Mouse (Mus musculus): ENCODE measurements at regions not wholly inside any gene's neighbourhood (a gene's known extent, or its start where the extent isn't known, plus 50 kb on each side); places are given as distances from the start of the nearest gene placed in this dataset.

DNA sequence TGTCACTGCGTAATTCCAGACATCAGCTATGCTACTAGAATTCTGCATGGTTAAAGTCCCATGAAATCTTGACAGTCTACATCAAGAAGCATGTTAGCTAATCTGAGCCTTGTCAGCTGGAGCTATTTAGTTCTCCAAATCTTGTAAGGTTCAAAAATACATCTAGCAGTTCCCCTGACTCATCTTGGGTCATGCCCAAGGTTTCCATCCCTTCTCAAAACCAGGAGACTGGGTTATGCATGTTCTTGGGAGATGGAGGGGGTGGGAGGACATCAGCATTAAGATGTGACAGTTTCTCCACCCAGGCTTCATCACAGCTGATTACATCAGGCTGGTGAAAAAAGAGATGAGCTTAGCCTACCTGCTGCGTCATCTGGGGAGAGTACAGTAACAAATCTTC lies 495.3 kb upstream of the 4930452B06Rik start:
- Histone ChIP-seq H3K27me3 (no peaks in the 10 kb centered on the region), H3K9me3 (replicated peaks) (no peaks in the 10 kb centered on the region), H3K4me3 (replicated peaks) (no peak overlapping the region), H3K27ac (replicated peaks) (no peak overlapping the region), H3K36me3 (no peaks in the 10 kb centered on the region), H3K9ac (no peak overlapping the region), H3K4me1 (no peaks in the 10 kb centered on the region), H3K4me2 (replicated peaks) (no peak overlapping the region)
- 90% methylated on average over 2 of the region's 2 CpGs for WGBS
- ATAC-seq (ENCODE audit: insufficient number of reproducible peaks, low FRiP score, low TSS enrichment, low read depth) = no peak

DNA sequence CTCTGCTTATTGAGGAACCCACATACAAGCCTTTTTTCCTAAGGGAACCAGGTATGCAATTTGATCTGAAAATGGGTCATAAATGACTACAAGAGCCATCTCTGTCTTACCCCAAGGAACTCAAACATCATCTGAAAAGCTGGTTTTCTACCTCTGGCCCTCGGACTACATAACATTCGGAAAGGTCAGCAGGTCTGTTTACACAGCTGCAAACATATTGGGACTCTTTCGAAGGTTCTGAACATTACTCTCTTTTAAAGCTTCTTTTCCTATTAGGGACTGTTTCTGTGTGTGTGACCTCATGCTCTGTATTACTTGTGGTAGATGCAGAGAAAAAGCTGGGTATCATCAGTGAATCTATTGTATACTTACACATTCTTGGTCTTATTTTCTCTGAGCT lies 491.9 kb upstream of the 4930452B06Rik start:
- 42% methylated on average over 3 of the region's 3 CpGs for whole genome bisulfite sequencing
- Histone ChIP-seq H3K36me3 (no peaks in the 10 kb centered on the region), H3K4me2 (replicated peaks) (no peak overlapping the region), H3K9me3 (replicated peaks) (no peaks in the 10 kb centered on the region), H3K4me1 (no peaks in the 10 kb centered on the region), H3K9ac (no peak overlapping the region), H3K4me3 (replicated peaks) (no peak overlapping the region), H3K27me3 (no peaks in the 10 kb centered on the region), H3K27ac (replicated peaks) (no peak overlapping the region)
- ATAC-seq (ENCODE audit: insufficient number of reproducible peaks, low FRiP score, low TSS enrichment, low read depth) = no peak

DNA sequence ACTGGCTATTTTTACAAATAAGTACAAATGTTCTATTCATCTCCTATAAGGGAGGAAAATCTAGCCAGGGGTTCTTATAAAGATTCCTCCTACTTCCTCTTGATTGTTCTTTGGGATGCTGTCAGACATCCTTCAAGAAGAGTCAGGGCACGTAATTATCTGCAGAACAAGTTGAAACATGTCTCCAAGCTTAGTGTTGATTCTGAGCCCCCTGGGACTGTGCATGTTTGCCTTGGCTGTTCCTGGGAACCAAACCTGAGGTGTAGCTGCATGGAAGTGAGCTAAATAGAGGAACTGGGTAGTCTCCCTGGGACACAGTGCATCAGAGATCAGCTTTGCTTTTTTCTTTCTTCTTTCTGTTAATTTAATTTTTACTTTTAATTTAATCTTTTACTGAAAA lies 484.8 kb upstream of the 4930452B06Rik start:
- Histone ChIP-seq H3K4me3 (replicated peaks) (no peak overlapping the region), H3K36me3 (no peaks in the 10 kb centered on the region), H3K9me3 (replicated peaks) (no peaks in the 10 kb centered on the region), H3K4me2 (replicated peaks) (no peak overlapping the region), H3K27me3 (no peaks in the 10 kb centered on the region), H3K27ac (replicated peaks) (no peak overlapping the region), H3K9ac (no peak overlapping the region), H3K4me1 (no peaks in the 10 kb centered on the region)
- ATAC-seq (ENCODE audit: insufficient number of reproducible peaks, low FRiP score, low TSS enrichment, low read depth) = no peak
- 38% methylated on average over 1 of the region's 1 CpGs for WGBS

DNA sequence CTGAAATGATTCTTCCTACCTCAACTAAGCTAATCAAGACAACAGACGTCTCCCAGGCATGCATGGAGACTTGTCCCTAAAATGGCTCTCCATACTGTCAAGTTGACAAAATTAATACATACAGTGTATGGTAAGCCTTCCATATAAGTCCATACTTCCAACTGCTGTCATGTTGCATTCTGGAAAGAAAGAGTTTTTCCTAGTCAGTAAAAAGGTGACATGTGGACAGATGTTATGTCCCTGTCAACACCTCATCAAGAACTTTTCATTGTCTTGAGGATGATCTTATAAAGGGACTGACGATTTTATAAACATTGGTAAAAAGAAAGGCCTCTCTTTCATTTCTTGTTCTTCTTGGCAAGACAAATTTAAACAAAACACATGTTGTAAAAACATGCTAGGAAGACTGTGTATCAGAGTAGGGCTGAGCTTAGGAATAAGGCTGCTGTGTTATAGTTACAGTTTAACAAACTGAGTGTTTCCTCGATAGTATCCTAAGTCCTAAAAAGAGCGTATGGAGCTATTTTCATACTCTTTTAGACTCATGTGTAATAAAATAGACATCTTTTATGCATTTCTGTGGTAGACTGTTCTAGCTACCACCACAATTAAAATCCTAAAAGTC lies 480.7 kb upstream of the 4930452B06Rik start:
- no peak overlapping the region for H3K4me2 ChIP-seq (replicated peaks)
- no peaks in the 10 kb centered on the region for H3K9me3 ChIP-seq (replicated peaks)
- H3K27ac ChIP-seq (replicated peaks) = no peak overlapping the region
- no peak overlapping the region for H3K9ac ChIP-seq
- H3K4me1 ChIP-seq = no peaks in the 10 kb centered on the region
- no peaks in the 10 kb centered on the region for H3K27me3 ChIP-seq
- no peak overlapping the region for H3K4me3 ChIP-seq (replicated peaks)
- no peaks in the 10 kb centered on the region for H3K36me3 ChIP-seq
- WGBS = 68% methylated on average over 4 of the region's 4 CpGs
- no peak for ATAC-seq (ENCODE audit: insufficient number of reproducible peaks, low FRiP score, low TSS enrichment, low read depth)

DNA sequence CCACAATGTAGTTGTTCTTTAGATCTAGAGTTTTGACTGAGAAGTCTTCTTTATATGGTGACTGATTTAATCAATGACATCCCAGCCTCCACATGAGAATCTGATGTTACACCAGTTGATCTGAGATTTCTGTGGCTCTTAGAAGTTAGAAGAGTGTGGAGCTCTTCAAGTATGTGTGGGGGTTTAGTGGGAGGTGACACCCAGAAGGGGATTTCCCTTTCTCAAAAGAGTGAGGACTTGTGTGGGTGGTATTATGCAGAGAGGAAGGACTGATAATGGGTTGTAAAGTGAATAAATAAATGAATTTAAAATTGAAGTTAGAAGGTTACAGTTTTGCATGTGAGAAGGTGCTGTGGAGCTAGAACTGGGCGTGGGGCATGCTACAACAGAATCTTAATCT lies 439.7 kb upstream of the 4930452B06Rik start:
- H3K36me3 ChIP-seq = no peaks in the 10 kb centered on the region
- no peak for ATAC-seq (ENCODE audit: insufficient number of reproducible peaks, low FRiP score, low TSS enrichment, low read depth)
- H3K9me3 ChIP-seq (replicated peaks) = no peaks in the 10 kb centered on the region
- no peak overlapping the region for H3K27ac ChIP-seq (replicated peaks)
- H3K4me1 ChIP-seq = no peaks in the 10 kb centered on the region
- H3K4me2 ChIP-seq (replicated peaks) = no peak overlapping the region
- no peak overlapping the region for H3K4me3 ChIP-seq (replicated peaks)
- H3K9ac ChIP-seq = no peak overlapping the region
- no peaks in the 10 kb centered on the region for H3K27me3 ChIP-seq
- WGBS = 72% methylated on average over 1 of the region's 1 CpGs

DNA sequence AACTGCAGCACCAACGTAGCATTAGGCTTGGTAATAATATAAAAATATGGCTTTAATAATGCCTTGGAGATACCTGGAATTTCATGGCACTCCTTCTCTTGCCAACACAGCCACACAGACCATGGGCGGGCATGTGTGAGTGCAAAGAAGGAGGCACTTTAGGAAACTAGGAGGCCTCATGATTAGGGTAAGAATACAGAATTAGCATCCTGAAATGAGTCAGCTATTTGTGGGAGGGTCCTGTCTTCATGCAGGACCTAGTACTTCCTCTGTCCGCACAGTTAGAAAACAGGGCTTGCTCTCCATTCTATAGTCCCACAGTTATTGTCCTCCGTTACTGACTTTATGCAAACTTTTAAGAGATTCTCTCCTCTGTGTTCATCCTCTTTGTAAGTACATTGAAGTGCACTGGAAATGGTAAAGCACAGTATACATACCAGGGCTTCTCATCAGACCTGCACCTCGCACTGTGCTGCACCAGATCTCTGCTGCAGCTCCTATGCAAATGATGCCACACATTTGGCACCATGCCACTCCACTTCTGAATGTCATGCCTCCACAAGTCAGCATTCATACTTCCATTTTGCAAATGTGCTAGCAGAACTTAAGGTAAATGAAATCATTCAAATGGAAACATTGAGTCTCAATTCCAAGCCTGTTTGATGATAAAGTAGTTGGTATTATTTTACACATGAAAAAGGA lies 423.7 kb upstream of the 4930452B06Rik start:
- no peak for ATAC-seq (ENCODE audit: insufficient number of reproducible peaks, low FRiP score, low TSS enrichment, low read depth)
- no peak overlapping the region for H3K4me3 ChIP-seq (replicated peaks)
- no peak overlapping the region for H3K27ac ChIP-seq (replicated peaks)
- no peaks in the 10 kb centered on the region for H3K27me3 ChIP-seq
- no peaks in the 10 kb centered on the region for H3K4me1 ChIP-seq
- no peak overlapping the region for H3K9ac ChIP-seq
- no peaks in the 10 kb centered on the region for H3K36me3 ChIP-seq
- H3K4me2 ChIP-seq (replicated peaks) = no peak overlapping the region
- no peaks in the 10 kb centered on the region for H3K9me3 ChIP-seq (replicated peaks)
- WGBS = 81% methylated on average over 5 of the region's 5 CpGs

DNA sequence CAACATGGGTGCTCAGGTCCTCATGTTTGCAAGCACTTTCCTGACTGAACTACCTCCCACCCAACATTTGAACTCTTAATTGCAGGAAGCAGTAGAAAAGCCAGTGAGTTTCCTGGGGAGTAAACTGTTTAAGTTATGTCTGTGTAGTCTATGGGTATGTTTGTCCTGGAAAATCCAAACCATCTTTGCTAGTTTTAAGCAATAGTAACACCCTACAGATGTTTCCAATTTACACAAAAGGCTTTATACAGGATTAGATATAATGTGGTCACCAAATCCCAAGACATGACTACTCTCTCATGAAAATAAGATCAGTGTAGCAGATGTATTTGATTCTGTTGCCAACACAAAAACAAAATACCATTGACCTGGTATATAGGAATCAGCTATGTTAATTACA lies 421.1 kb upstream of the 4930452B06Rik start:
- no peak overlapping the region for H3K9ac ChIP-seq
- no peaks in the 10 kb centered on the region for H3K36me3 ChIP-seq
- no peak overlapping the region for H3K4me3 ChIP-seq (replicated peaks)
- H3K27me3 ChIP-seq = no peaks in the 10 kb centered on the region
- H3K9me3 ChIP-seq (replicated peaks) = no peaks in the 10 kb centered on the region
- H3K4me2 ChIP-seq (replicated peaks) = no peak overlapping the region
- no peaks in the 10 kb centered on the region for H3K4me1 ChIP-seq
- no peak overlapping the region for H3K27ac ChIP-seq (replicated peaks)
- ATAC-seq (ENCODE audit: insufficient number of reproducible peaks, low FRiP score, low TSS enrichment, low read depth) = no peak

DNA sequence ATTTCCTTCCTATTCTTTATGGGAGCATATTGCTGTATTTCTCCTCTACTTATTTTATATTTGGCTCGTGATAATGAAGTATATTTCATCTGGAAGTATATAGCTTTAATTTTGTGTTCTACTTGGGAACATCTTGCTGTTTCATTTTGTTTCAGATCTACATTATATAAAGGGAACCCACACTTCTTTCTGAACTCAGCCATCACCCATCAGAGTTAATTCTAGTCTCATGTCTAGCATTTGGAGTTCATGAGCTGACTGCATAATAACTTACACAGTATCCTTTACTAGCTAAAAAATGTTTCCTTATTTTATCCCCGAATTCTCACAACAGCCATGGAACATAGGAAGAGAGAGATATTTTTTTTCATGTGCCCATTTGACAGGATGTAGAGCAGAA lies 413.6 kb upstream of the 4930452B06Rik start:
- H3K9me3 ChIP-seq (replicated peaks) = no peaks in the 10 kb centered on the region
- no peaks in the 10 kb centered on the region for H3K36me3 ChIP-seq
- H3K27ac ChIP-seq (replicated peaks) = no peak overlapping the region
- no peaks in the 10 kb centered on the region for H3K27me3 ChIP-seq
- no peaks in the 10 kb centered on the region for H3K4me1 ChIP-seq
- ATAC-seq (ENCODE audit: insufficient number of reproducible peaks, low FRiP score, low TSS enrichment, low read depth) = no peak
- no peak overlapping the region for H3K4me3 ChIP-seq (replicated peaks)
- H3K9ac ChIP-seq = no peak overlapping the region
- 69% methylated on average over 2 of the region's 2 CpGs for WGBS
- H3K4me2 ChIP-seq (replicated peaks) = no peak overlapping the region

DNA sequence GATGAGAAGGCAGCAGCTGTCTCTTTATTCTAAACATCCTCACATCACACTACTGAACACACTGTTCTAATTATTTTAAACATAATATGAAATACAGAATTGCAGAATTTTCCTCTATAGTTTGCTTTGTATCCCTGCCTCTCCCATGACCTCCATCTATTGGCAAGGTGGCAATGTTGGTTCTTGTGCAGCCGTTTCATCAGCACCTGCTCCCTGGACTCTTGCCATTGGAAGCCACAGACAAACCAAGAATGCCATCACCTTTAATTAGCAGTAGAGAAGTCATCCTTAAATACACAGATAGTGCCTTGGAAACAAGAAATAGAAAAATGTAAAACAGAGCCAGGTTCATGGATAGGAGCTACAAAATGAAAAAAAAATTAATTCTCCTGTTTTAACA lies 413.0 kb upstream of the 4930452B06Rik start:
- Histone ChIP-seq H3K27me3 (no peaks in the 10 kb centered on the region), H3K36me3 (no peaks in the 10 kb centered on the region), H3K4me2 (replicated peaks) (no peak overlapping the region), H3K4me3 (replicated peaks) (no peak overlapping the region), H3K27ac (replicated peaks) (no peak overlapping the region), H3K9ac (no peak overlapping the region), H3K9me3 (replicated peaks) (no peaks in the 10 kb centered on the region), H3K4me1 (no peaks in the 10 kb centered on the region)
- ATAC-seq (ENCODE audit: insufficient number of reproducible peaks, low FRiP score, low TSS enrichment, low read depth) = no peak
- 65% methylated on average over 1 of the region's 1 CpGs for WGBS

DNA sequence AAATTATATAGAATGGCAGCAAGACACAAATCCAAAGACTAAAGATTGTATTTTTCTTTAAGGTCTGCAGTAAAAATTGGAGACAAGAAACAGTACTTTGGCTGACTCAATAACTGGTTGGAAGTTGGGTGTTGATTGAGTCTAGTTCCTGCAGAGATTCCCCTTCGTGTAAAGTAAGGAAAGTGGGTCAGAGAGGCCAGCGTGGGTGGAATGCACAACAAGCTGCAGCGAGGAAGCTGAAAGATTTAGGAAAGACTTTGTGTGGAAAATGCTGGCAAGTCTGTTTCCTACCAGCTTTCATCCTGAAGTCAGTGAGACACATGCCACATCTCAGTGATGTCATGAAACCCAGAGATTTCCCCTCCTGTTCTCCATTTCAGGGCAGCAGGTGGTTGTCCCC lies 405.1 kb upstream of the 4930452B06Rik start:
- Histone ChIP-seq H3K27ac (replicated peaks) (no peak overlapping the region), H3K9ac (no peak overlapping the region), H3K27me3 (no peaks in the 10 kb centered on the region), H3K36me3 (no peaks in the 10 kb centered on the region), H3K4me1 (no peaks in the 10 kb centered on the region), H3K4me3 (replicated peaks) (no peak overlapping the region), H3K4me2 (replicated peaks) (no peak overlapping the region), H3K9me3 (replicated peaks) (no peaks in the 10 kb centered on the region)
- ATAC-seq (ENCODE audit: insufficient number of reproducible peaks, low FRiP score, low TSS enrichment, low read depth) = no peak
- 65% methylated on average over 3 of the region's 3 CpGs for WGBS

DNA sequence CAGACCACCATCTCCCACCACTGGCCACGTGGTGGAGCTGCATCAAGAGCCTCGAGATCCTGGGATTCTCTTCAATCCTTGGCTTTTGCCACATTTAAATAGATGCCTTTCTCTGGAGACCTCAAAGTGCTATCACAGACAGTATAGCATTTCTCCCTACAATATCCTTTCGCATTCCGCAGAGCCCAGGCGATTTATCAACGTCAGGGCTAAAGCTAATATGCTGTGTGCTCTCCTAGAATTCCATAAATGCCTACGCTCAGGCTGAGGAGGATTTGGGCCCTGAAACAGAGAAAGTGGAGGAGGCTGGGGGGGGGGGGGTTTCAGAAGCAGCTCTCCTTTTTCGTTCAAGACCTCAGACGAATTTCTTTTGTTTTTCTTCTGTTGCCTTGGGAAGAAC lies 394.0 kb upstream of the 4930452B06Rik start:
- Histone ChIP-seq H3K4me3 (replicated peaks) (no peak overlapping the region), H3K36me3 (no peaks in the 10 kb centered on the region), H3K4me1 (no peaks in the 10 kb centered on the region), H3K27ac (replicated peaks) (no peak overlapping the region), H3K4me2 (replicated peaks) (no peak overlapping the region), H3K9me3 (replicated peaks) (no peaks in the 10 kb centered on the region), H3K27me3 (no peaks in the 10 kb centered on the region), H3K9ac (no peak overlapping the region)
- WGBS = 67% methylated on average over 9 of the region's 9 CpGs
- ATAC-seq (ENCODE audit: insufficient number of reproducible peaks, low FRiP score, low TSS enrichment, low read depth) = no peak

DNA sequence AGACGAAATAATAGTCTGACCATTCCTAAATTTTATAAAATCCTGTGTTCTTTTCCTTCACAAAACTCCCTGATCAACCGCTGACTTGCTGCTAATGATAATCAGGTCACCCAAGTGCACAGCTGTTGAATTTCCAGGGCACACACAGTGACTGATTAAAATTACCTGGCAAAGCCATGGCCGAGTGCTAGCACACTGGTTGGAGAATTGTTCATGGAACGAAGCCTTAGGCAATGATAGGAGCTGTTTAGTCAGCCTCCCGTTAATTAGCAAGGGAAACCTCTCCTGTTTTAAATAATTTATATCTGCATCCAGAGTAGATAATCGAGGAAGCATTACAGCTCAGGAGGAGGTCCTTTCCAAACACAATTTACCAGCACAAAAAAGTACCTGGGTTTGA lies 362.8 kb upstream of the 4930452B06Rik start:
- Histone ChIP-seq H3K9me3 (replicated peaks) (no peaks in the 10 kb centered on the region), H3K4me1 (no peaks in the 10 kb centered on the region), H3K27me3 (no peaks in the 10 kb centered on the region), H3K4me3 (replicated peaks) (no peak overlapping the region), H3K4me2 (replicated peaks) (no peak overlapping the region), H3K36me3 (no peaks in the 10 kb centered on the region), H3K9ac (no peak overlapping the region), H3K27ac (replicated peaks) (no peak overlapping the region)
- WGBS = 56% methylated on average over 6 of the region's 6 CpGs
- no peak for ATAC-seq (ENCODE audit: insufficient number of reproducible peaks, low FRiP score, low TSS enrichment, low read depth)

Measured in embryonic facial prominence, embryonic 15.5 days (tissue).